Mouse (Mus musculus) ES-CJ7 (cell line): ENCODE data around the gene Akap7.
"Not testable (repeated sequence)": the region's sequence is repeated elsewhere in the genome, so short reads cannot be mapped to it uniquely, and the experiment has no call there.

Source experiments
- DNase-seq: peaks from one replicate; pipeline ENCODE4 v3.0.0; 2011; ENCODE audit warnings: low read depth, low spot score

The Akap7 gene

GRCm38 (mm10) chr10:25192180-25193073 lies 115.2 kb downstream of the Akap7 start:
- DNase-seq, result peak; percentile 28

GRCm38 (mm10) chr10:25191166-25191565 lies 116.5 kb downstream of the Akap7 start:
- peak; percentile 70 for DNase-seq

- peak; percentile 82 for DNase-seq
Measured at GRCm38 (mm10) chr10:25186240-25186639, 121.4 kb downstream of the Akap7 start.

- DNase-seq, result no peak
Measured at GRCm38 (mm10) chr10:25185691-25186090, 122.0 kb downstream of the Akap7 start.

- no peak for DNase-seq
Measured at GRCm38 (mm10) chr10:25184819-25185603, 122.7 kb downstream of the Akap7 start.

- no peak for DNase-seq
Measured at GRCm38 (mm10) chr10:25183271-25183670, 124.4 kb downstream of the Akap7 start.

- no peak for DNase-seq
Measured at GRCm38 (mm10) chr10:25179030-25179429, 128.6 kb downstream of the Akap7 start.

- DNase-seq, result no peak
Measured at GRCm38 (mm10) chr10:25177270-25177669, 130.4 kb downstream of the Akap7 start.

GRCm38 (mm10) chr10:25174872-25175271 lies 132.8 kb downstream of the Akap7 start:
- DNase-seq, result no peak

GRCm38 (mm10) chr10:25167365-25168194 lies 140.1 kb downstream of the Akap7 start:
- DNase-seq, result peak; percentile 14

- DNase-seq, result not testable (repeated sequence)
Measured at GRCm38 (mm10) chr10:25163510-25163909, 144.2 kb downstream of the Akap7 start.

GRCm38 (mm10) chr10:25161701-25162100 lies 146.0 kb downstream of the Akap7 start:
- DNase-seq, result no peak

GRCm38 (mm10) chr10:25158651-25159050 lies 149.0 kb downstream of the Akap7 start:
- no peak for DNase-seq

GRCm38 (mm10) chr10:25157339-25157738 lies 150.3 kb downstream of the Akap7 start:
- DNase-seq, result no peak

- DNase-seq, result no peak
Measured at GRCm38 (mm10) chr10:25154225-25154624, 153.4 kb downstream of the Akap7 start.

GRCm38 (mm10) chr10:25151172-25151800 lies 156.4 kb downstream of the Akap7 start:
- no peak for DNase-seq

GRCm38 (mm10) chr10:25145851-25146250 lies 161.8 kb downstream of the Akap7 start:
- DNase-seq, result no peak

GRCm38 (mm10) chr10:25144787-25145761 lies 162.6 kb downstream of the Akap7 start:
- DNase-seq, result no peak

GRCm38 (mm10) chr10:25141781-25142180 lies 165.9 kb downstream of the Akap7 start:
- no peak for DNase-seq
